Mouse (Mus musculus) hindbrain, postnatal 0 days (tissue): ENCODE measurements around the gene Lix1l. TPM values are rescaled to one million over a fixed set of nuclear protein-coding genes. Genes with fewer than 3 reads are reported as not detected.

Experiments
- ATAC-seq: fragments of 200-750 bp; cut with Nextera tagmentation; 2 replicates; pipeline ENCODE4 v1.8.0; 2017; ENCODE audit warnings: mild to moderate bottlenecking, moderate TSS enrichment, moderate library complexity
- DNase-seq: peaks from one replicate; pipeline ENCODE4 v3.0.0-alpha.2; 2015; ENCODE audit warnings: low spot score
- H3K27ac ChIP-seq: fragments of 300-500 bp; sonication (generic); 2 replicates; pipeline ENCODE4 v1.5.1; 2014; ENCODE audit warnings: mild to moderate bottlenecking
- H3K27me3 ChIP-seq: fragments of 300-500 bp; sonication (generic); 2 replicates; pipeline ENCODE4 v1.6.1; 2014; ENCODE audit warnings: low read length, mixed read lengths; ENCODE audit not compliant: insufficient read depth
- H3K36me3 ChIP-seq: fragments of 300-500 bp; sonication (generic); 2 replicates; pipeline ENCODE4 v1.6.1; 2014; ENCODE audit warnings: low read length, mixed read lengths; ENCODE audit not compliant: insufficient read depth
- H3K4me1 ChIP-seq: fragments of 300-500 bp; sonication (generic); 2 replicates; pipeline ENCODE4 v1.6.1; 2014; ENCODE audit warnings: antibody characterized with exemption, low read length, mixed read lengths; ENCODE audit not compliant: insufficient read depth
- H3K4me2 ChIP-seq: fragments of 300-500 bp; sonication (generic); 2 replicates; pipeline ENCODE4 v1.6.1; 2014; ENCODE audit warnings: low read depth, mild to moderate bottlenecking, low read length, moderate library complexity, mixed read lengths
- H3K4me3 ChIP-seq: fragments of 300-500 bp; sonication (generic); 2 replicates; pipeline ENCODE4 v1.5.1; 2014; ENCODE audit warnings: low read length
- H3K9ac ChIP-seq: fragments of 300-500 bp; sonication (generic); replicated peaks from 2 replicates; pipeline ENCODE4 v1.6.1; 2014; ENCODE audit warnings: mild to moderate bottlenecking, low read length, moderate library complexity, mixed read lengths
- H3K9me3 ChIP-seq: fragments of 300-500 bp; sonication (generic); 2 replicates; pipeline ENCODE4 v1.6.1; 2016; ENCODE audit warnings: low read length, mixed read lengths
- CTCF ChIP-seq: IDR thresholded peaks from 2 replicates; pipeline ENCODE4 v1.5.1; 2016; ENCODE audit warnings: antibody characterized with exemption, control low read depth, low read depth
- WGBS: fragments of 180-500 bp; shearing (Covaris S2); extraction: QIAGEN DNeasy Blood & Tissue Kit; methylation state at CpG from one replicate; pipeline ENCODE4 v1.1.7; 2014; 5-methylcytosine and 5-hydroxymethylcytosine counted together
- polyA plus RNA-seq: library from polyadenylated mRNA; unstranded; fragments of >200 nt; fragmentation: Nextera tagmentation; extraction: Ambion mirVana; gene quantifications from 2 replicates; pipeline ENCODE4 v1.2.1, GENCODE M21; 2015
- total RNA-seq: library from RNA; depleted of rRNA; stranded (reverse); fragments of >200 nt; gene quantifications from 2 replicates; pipeline ENCODE4 v1.2.3, GENCODE M21; 2014; rRNA removed

Gene Lix1l
- total RNA-seq (45.0 and 48.4 TPM in 2 replicates), polyA plus RNA-seq (3.9 and 5.2 TPM in 2 replicates)

- peak within 1 kb of the TSS; percentile 74 for H3K4me2 ChIP-seq
- peak within 1 kb of the TSS; percentile 83 for H3K9ac ChIP-seq
- no peaks in the 10 kb centered on the region for H3K9me3 ChIP-seq
- DNase-seq, result peak; percentile 96
- WGBS, result 1% methylated on average over 27 of the region's 27 CpGs
- H3K27ac ChIP-seq, result peak within 1 kb of the TSS; percentile 95
- TF ChIP-seq CTCF, result no peak
- H3K4me3 ChIP-seq, result peak within 1 kb of the TSS; percentile 83
- H3K27me3 ChIP-seq, result no peaks in the 10 kb centered on the region
- ATAC-seq, result peak; percentile 91
- H3K36me3 ChIP-seq, result no peaks in the 10 kb centered on the region
- H3K4me1 ChIP-seq, result peaks cover 41% of the 10 kb centered on the region
These were observed at the start of gene Lix1l for GRCm38 (mm10) chr3:96600639-96601250. TSS of gene Lix1l (plus strand) at chr3:96601149.

GRCm38 (mm10) chr3:96551203-96551602 lies 49.7 kb upstream of the Lix1l start:
- H3K4me1 ChIP-seq, result peaks cover 8% of the 10 kb centered on the region
- ATAC-seq, result 0 out of 2 replicates have a peak, but pooled peaks have one; percentile 13
- H3K36me3 ChIP-seq, result no peaks in the 10 kb centered on the region
- peak; percentile 83 for DNase-seq
- H3K4me2 ChIP-seq, result no peak overlapping the region
- no peak overlapping the region for H3K9ac ChIP-seq
- no peak overlapping the region for H3K27ac ChIP-seq
- no peak overlapping the region for H3K4me3 ChIP-seq
- 17% methylated on average over 8 of the region's 8 CpGs for WGBS
- H3K9me3 ChIP-seq, result no peaks in the 10 kb centered on the region
- H3K27me3 ChIP-seq, result no peaks in the 10 kb centered on the region
- TF ChIP-seq CTCF, result peak; percentile 66

- Histone ChIP-seq H3K4me1 (peaks cover 11% of the 10 kb centered on the region), H3K36me3 (no peaks in the 10 kb centered on the region), H3K9me3 (no peaks in the 10 kb centered on the region), H3K9ac (no peak overlapping the region), H3K27ac (peak overlapping the region; percentile 37; the same call in 1 of the 2 replicates), H3K27me3 (no peaks in the 10 kb centered on the region), H3K4me3 (no peak overlapping the region), H3K4me2 (no peak overlapping the region)
- WGBS, result 71% methylated on average over 7 of the region's 7 CpGs
- ATAC-seq (no peak), DNase-seq (no peak)
- TF ChIP-seq CTCF, result no peak
These were observed 49.1 kb upstream of the Lix1l start for GRCm38 (mm10) chr3:96551890-96552289.

GRCm38 (mm10) chr3:96553601-96554000 lies 47.3 kb upstream of the Lix1l start:
- no peaks in the 10 kb centered on the region for H3K9me3 ChIP-seq
- DNase-seq (no peak), ATAC-seq (no peak)
- no peak for TF ChIP-seq CTCF
- H3K9ac ChIP-seq, result no peak overlapping the region
- H3K27me3 ChIP-seq, result no peaks in the 10 kb centered on the region
- no peak overlapping the region for H3K4me3 ChIP-seq
- H3K4me2 ChIP-seq, result no peak overlapping the region
- no peaks in the 10 kb centered on the region for H3K36me3 ChIP-seq
- no peak overlapping the region for H3K27ac ChIP-seq
- 85% methylated on average over 6 of the region's 6 CpGs for WGBS
- H3K4me1 ChIP-seq, result peaks cover 14% of the 10 kb centered on the region

GRCm38 (mm10) chr3:96554251-96554650 lies 46.7 kb upstream of the Lix1l start:
- Histone ChIP-seq H3K27me3 (no peaks in the 10 kb centered on the region), H3K9ac (no peak overlapping the region), H3K4me2 (no peak overlapping the region), H3K9me3 (no peaks in the 10 kb centered on the region), H3K36me3 (no peaks in the 10 kb centered on the region), H3K27ac (peak overlapping the region; percentile 74; the same call in 1 of the 2 replicates), H3K4me1 (peaks cover 14% of the 10 kb centered on the region), H3K4me3 (no peak overlapping the region)
- DNase-seq, result no peak
- no peak for TF ChIP-seq CTCF
- ATAC-seq, result no peak
- WGBS, result 76% methylated on average over 6 of the region's 6 CpGs

- 0 out of 2 replicates have a peak, but pooled peaks cover 2% of the 10 kb centered on the region for H3K36me3 ChIP-seq
- peaks cover 19% of the 10 kb centered on the region for H3K4me1 ChIP-seq
- H3K27me3 ChIP-seq, result no peaks in the 10 kb centered on the region
- H3K9me3 ChIP-seq, result no peaks in the 10 kb centered on the region
- ATAC-seq, result peak; percentile 55
- 20% methylated on average over 12 of the region's 12 CpGs for WGBS
- H3K4me2 ChIP-seq, result no peak overlapping the region
- DNase-seq, result peak; percentile 85
- H3K9ac ChIP-seq, result no peak overlapping the region
- H3K27ac ChIP-seq, result peak overlapping the region; percentile 74
- no peak for TF ChIP-seq CTCF
- H3K4me3 ChIP-seq, result no peak overlapping the region
These were observed 45.8 kb upstream of the Lix1l start for GRCm38 (mm10) chr3:96555041-96555596.
